Mouse (Mus musculus): ENCODE data around the gene Rgs2.

The Rgs2 gene

GRCm38 (mm10) chr1:144003904-144004740 is at the start of gene Rgs2:
Gene Rgs2, minus strand, starts transcription at chr1:144004161.
- peak; percentile 96 to 97 for DNase-seq

- DNase-seq: no peak
Observed at GRCm38 (mm10) chr1:144053401-144053800, 49.4 kb upstream of the Rgs2 start.

GRCm38 (mm10) chr1:144041826-144042225 is 37.9 kb upstream of the Rgs2 start:
- DNase-seq: no peak

GRCm38 (mm10) chr1:144033498-144033897 is 29.5 kb upstream of the Rgs2 start:
- no peak for DNase-seq

GRCm38 (mm10) chr1:144030499-144030898 is 26.5 kb upstream of the Rgs2 start:
- DNase-seq: no peak

- DNase-seq: no peak
Observed at GRCm38 (mm10) chr1:144029679-144030078, 25.7 kb upstream of the Rgs2 start.

GRCm38 (mm10) chr1:144018417-144018958 is 14.5 kb upstream of the Rgs2 start:
- DNase-seq: peak; percentile 10 to 31

GRCm38 (mm10) chr1:144013913-144014312 is 10.0 kb upstream of the Rgs2 start:
- no peak for DNase-seq

- DNase-seq: no peak
Observed at GRCm38 (mm10) chr1:144007341-144007740, 3.4 kb upstream of the Rgs2 start.

GRCm38 (mm10) chr1:144006542-144006941 is 2.6 kb upstream of the Rgs2 start:
- DNase-seq: peak; percentile 56 to 57

- DNase-seq: no peak
Observed at GRCm38 (mm10) chr1:144005648-144006047, 1.7 kb upstream of the Rgs2 start.

GRCm38 (mm10) chr1:144004741-144005140 is 780 bp upstream of the Rgs2 start:
- no peak for DNase-seq

GRCm38 (mm10) chr1:144003416-144003815 is 545 bp downstream of the Rgs2 start:
- DNase-seq: peak; percentile 12 to 46

- DNase-seq: no peak
Observed at GRCm38 (mm10) chr1:144002715-144003066, 1.3 kb downstream of the Rgs2 start.

GRCm38 (mm10) chr1:144002036-144002714 is 1.8 kb downstream of the Rgs2 start:
- DNase-seq: no peak

GRCm38 (mm10) chr1:144000246-144000645 is 3.7 kb downstream of the Rgs2 start:
- DNase-seq: no peak

GRCm38 (mm10) chr1:143999371-143999920 is 4.5 kb downstream of the Rgs2 start:
- no peak for DNase-seq

GRCm38 (mm10) chr1:143993026-143993425 is 10.9 kb downstream of the Rgs2 start:
- DNase-seq: no peak

GRCm38 (mm10) chr1:143992528-143992927 is 11.4 kb downstream of the Rgs2 start:
- no peak for DNase-seq

- no peak for DNase-seq
Observed at GRCm38 (mm10) chr1:143990263-143990662, 13.7 kb downstream of the Rgs2 start.

GRCm38 (mm10) chr1:143989773-143990172 is 14.2 kb downstream of the Rgs2 start:
- DNase-seq: no peak

- no peak for DNase-seq
Observed at GRCm38 (mm10) chr1:143988756-143989155, 15.2 kb downstream of the Rgs2 start.

- DNase-seq: no peak
Observed at GRCm38 (mm10) chr1:143984988-143985625, 18.9 kb downstream of the Rgs2 start.

Measured in cerebellum, postnatal 36 days (tissue).